Comparison of ENCODE assay signal across 17 mouse cellular contexts in the genomic region with DNA sequence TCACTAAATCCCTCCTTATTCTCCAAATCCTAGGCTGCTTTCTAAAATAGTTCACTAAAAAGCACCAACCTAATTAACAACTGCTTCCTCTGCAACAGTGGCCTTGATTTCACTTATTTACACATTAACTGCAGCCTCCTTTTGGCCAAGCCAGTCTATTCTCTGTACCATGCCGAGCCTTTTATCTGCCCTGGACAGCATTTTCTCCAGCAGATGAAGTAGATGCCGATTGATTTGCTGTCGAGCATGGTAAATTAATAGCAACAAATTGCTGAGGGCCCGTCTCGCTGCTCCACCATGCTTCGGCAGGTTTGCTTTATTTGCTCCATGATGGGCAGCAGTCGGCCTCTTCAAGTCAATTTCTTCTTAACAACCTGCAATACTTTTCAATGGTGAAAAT. TPM values are rescaled to one million over a fixed set of nuclear protein-coding genes. Genes with fewer than 3 reads are reported as not detected.
DNase-seq lines count a peak whose midpoint lies in the region; ATAC-seq and TF ChIP-seq lines count a peak whose summit lies in the region.
"Had no signal": no experiment of that assay in that cellular context is flagged by ENCODE, and none has a peak within 500 bp of the region (broad histone marks: within the 10 kb centered on the region; RNA-seq: fewer than 3 reads in every experiment).

No protein-coding gene starts in this region.

- H3K9me3 ChIP-seq in forebrain, embryonic 12.5 days: no peaks in the 10 kb centered on the region
- no peaks in the 10 kb centered on the region for H3K9me3 ChIP-seq in hindbrain, embryonic 14.5 days (ENCODE audit: control insufficient read depth, low read length)
- no peaks in the 10 kb centered on the region for H3K9me3 ChIP-seq in neural tube, embryonic 12.5 days
- H3K9me3 ChIP-seq: embryonic facial prominence, embryonic 10.5 days had no signal

- peak; percentile 76 for DNase-seq in brain, embryonic 14.5 days (ENCODE audit: low read depth)
- DNase-seq in hindbrain, embryonic 14.5 days (ENCODE audit: low spot score): no peak
- no peak for DNase-seq in ovary, postnatal 10 days (ENCODE audit: low spot score)
- DNase-seq in lung, postnatal 25 days (ENCODE audit: low spot score): no peak
- DNase-seq in heart, adult 11 months: no peak
- DNase-seq: cerebellum, adult 11-12 months; cerebellum, postnatal 36 days; gastrocnemius, postnatal 25 days; kidney, adult 8-10 months; liver; liver, postnatal 0 days; lung, postnatal 14 days; spleen, adult 18-20 months; thymus, adult 18-20 months had no signal

- no peak overlapping the region for H3K4me3 ChIP-seq in forebrain, embryonic 12.5 days (replicated peaks)
- H3K4me3 ChIP-seq in hindbrain, embryonic 14.5 days (replicated peaks; ENCODE audit: low read length): no peak overlapping the region
- H3K4me3 ChIP-seq in neural tube, embryonic 12.5 days: no peak overlapping the region
- H3K4me3 ChIP-seq: embryonic facial prominence, embryonic 10.5 days had no signal

- ATAC-seq in forebrain, embryonic 12.5 days (ENCODE audit: low FRiP score): peak; percentile 39; the same call in 1 of the 2 replicates
- no peak for ATAC-seq in hindbrain, embryonic 14.5 days (ENCODE audit: low FRiP score)
- no peak for ATAC-seq in neural tube, embryonic 12.5 days (ENCODE audit: low FRiP score, low read depth)
- ATAC-seq: liver, postnatal 0 days had no signal

- WGBS in forebrain, embryonic 12.5 days: 18% methylated on average over 7 of the region's 7 CpGs
- 23% methylated on average over 7 of the region's 7 CpGs for WGBS in hindbrain, embryonic 14.5 days
- WGBS in neural tube, embryonic 12.5 days: 30% methylated on average over 7 of the region's 7 CpGs

- peaks cover 11% of the 10 kb centered on the region for H3K36me3 ChIP-seq in forebrain, embryonic 12.5 days (replicated peaks)
- peaks cover 12% of the 10 kb centered on the region for H3K36me3 ChIP-seq in hindbrain, embryonic 14.5 days (replicated peaks; ENCODE audit: control insufficient read depth, insufficient read depth)
- H3K36me3 ChIP-seq in neural tube, embryonic 12.5 days: peaks cover 4% of the 10 kb centered on the region; the same call in 1 of the 2 replicates

- no peak overlapping the region for H3K27ac ChIP-seq in forebrain, embryonic 12.5 days
- H3K27ac ChIP-seq in hindbrain, embryonic 14.5 days: no peak overlapping the region
- no peak overlapping the region for H3K27ac ChIP-seq in neural tube, embryonic 12.5 days
- H3K27ac ChIP-seq: embryonic facial prominence, embryonic 10.5 days had no signal

- TF ChIP-seq CTCF in brain, embryonic 14.5 days (IDR thresholded peaks at IDR 0.05; ENCODE audit: borderline replicate concordance, extremely low read depth, insufficient read depth, insufficient read length): no peak

- H3K9ac ChIP-seq in forebrain, embryonic 12.5 days: no peak overlapping the region
- H3K9ac ChIP-seq in hindbrain, embryonic 14.5 days: no peak overlapping the region
- H3K9ac ChIP-seq in neural tube, embryonic 12.5 days: no peak overlapping the region
- H3K9ac ChIP-seq: liver, postnatal 0 days had no signal

- H3K27me3 ChIP-seq in forebrain, embryonic 12.5 days: 0 out of 2 replicates have a peak, but pooled peaks cover 5% of the 10 kb centered on the region
- H3K27me3 ChIP-seq in hindbrain, embryonic 14.5 days (ENCODE audit: control insufficient read depth, insufficient read depth, low read length): no peaks in the 10 kb centered on the region
- no peaks in the 10 kb centered on the region for H3K27me3 ChIP-seq in neural tube, embryonic 12.5 days (replicated peaks)

- H3K4me2 ChIP-seq in forebrain, embryonic 12.5 days: peak overlapping the region; percentile 3; the same call in 1 of the 2 replicates
- peak overlapping the region; percentile 30; the same call in 1 of the 2 replicates for H3K4me2 ChIP-seq in hindbrain, embryonic 14.5 days (replicated peaks)
- peak overlapping the region; percentile 32 for H3K4me2 ChIP-seq in neural tube, embryonic 12.5 days (replicated peaks)

- peaks cover 48% of the 10 kb centered on the region for H3K4me1 ChIP-seq in forebrain, embryonic 12.5 days
- peaks cover 46% of the 10 kb centered on the region for H3K4me1 ChIP-seq in hindbrain, embryonic 14.5 days (replicated peaks; ENCODE audit: control insufficient read depth, insufficient read depth, low read length)
- peaks cover 19% of the 10 kb centered on the region for H3K4me1 ChIP-seq in neural tube, embryonic 12.5 days

- TF ChIP-seq POLR2A in brain, embryonic 14.5 days (IDR thresholded peaks at IDR 0.05; ENCODE audit: borderline replicate concordance, extremely low read depth, insufficient read depth, insufficient read length, poor library complexity, severe bottlenecking): no peak

RNA-seq across cellular contexts. Expression of gene Tle4, which starts 7.7 kb away (rescaled TPM):
- 50.3 and 56.5 TPM in 2 replicates for polyA plus RNA-seq in brain, embryonic 14.5 days (2012; rRNA removed)
- 35.5 and 36.6 TPM in 2 replicates for polyA plus RNA-seq in forebrain, embryonic 12.5 days (2016; fragmentation: Nextera tagmentation; extraction: Ambion mirVana)
- 25.4 and 26.8 TPM in 2 replicates for polyA plus RNA-seq in hindbrain, embryonic 14.5 days (2014; fragmentation: Nextera tagmentation; extraction: Ambion mirVana)
- 37.1 and 37.7 TPM in 2 replicates for polyA plus RNA-seq in neural tube, embryonic 12.5 days (2016; fragmentation: Nextera tagmentation; extraction: Ambion mirVana)
